17 mouse cellular contexts compared by ENCODE assay signal in the genomic region with DNA sequence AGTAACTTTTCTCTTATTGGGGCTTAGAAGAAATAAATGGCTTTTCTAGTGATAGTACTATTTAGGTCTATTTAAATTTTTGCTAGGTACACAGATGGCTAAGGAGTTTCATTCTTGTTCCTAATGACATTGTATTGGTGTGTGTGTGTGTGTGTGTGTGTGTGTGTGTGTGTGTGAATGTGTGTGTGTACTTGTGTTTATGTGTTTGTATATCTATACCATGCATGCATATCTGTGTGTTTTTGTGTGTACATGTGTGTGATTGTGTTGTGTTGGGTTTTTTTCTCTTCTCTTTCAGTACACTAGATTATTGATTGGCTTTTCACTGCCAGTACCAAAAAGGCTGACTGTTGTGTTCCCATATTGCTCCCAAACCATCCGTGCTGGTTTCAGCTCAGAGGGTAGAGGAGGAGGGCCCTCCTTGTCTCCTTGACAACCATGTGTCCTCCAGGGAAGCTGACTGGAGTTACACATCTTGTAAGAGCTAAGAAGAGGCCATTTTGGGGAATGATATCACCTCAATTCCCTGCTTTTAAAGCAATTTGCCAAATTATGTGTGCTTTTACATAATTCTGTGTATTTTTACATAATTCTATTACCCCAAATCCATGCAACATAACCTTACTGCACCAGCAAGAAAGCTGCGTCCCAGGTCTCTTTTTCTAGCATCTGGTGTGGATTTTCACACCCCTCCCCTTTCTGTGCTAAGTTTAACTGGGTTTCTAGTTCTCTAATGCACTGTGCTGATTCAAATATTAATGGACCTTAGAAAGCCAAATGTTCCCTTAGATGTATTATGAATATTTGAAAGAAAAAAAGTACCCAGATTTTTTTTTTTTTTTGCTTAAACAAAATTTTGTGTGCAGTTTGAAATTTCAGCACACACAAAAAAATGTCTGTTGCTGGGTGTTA.
DNase-seq lines count a peak whose midpoint lies in the region; ATAC-seq and TF ChIP-seq lines count a peak whose summit lies in the region.
"Had no signal": no experiment of that assay in that cellular context is flagged by ENCODE, and none has a peak within 500 bp of the region (broad histone marks: within the 10 kb centered on the region; RNA-seq: fewer than 3 reads in every experiment).

No protein-coding gene starts in this region.

- peak; percentile 55; the same call in 1 of the 2 replicates for ATAC-seq in embryonic facial prominence, embryonic 14.5 days (ENCODE audit: low read depth)
- ATAC-seq in hindbrain, postnatal 0 days, result peak; percentile 86
- peak; percentile 87 for ATAC-seq in neural tube, embryonic 14.5 days (ENCODE audit: low read depth)

- no peak overlapping the region for H3K4me3 ChIP-seq in embryonic facial prominence, embryonic 14.5 days (ENCODE audit: low read depth, low read length)
- no peak overlapping the region for H3K4me3 ChIP-seq in hindbrain, postnatal 0 days (ENCODE audit: low read length)
- no peak overlapping the region for H3K4me3 ChIP-seq in neural tube, embryonic 14.5 days (ENCODE audit: low read depth, low read length)
- no peak overlapping the region for H3K4me3 ChIP-seq in cerebellum, adult 2 months (replicated peaks; ENCODE audit: insufficient read depth, low read depth, low read length)
- H3K4me3 ChIP-seq: heart, embryonic 12.5 days; liver, embryonic 15.5 days; neural tube, embryonic 12.5 days had no signal

- H3K4me1 ChIP-seq in embryonic facial prominence, embryonic 14.5 days (ENCODE audit: control insufficient read depth, insufficient read depth, low read length), result 0 out of 2 replicates have a peak, but pooled peaks cover 4% of the 10 kb centered on the region
- no peaks in the 10 kb centered on the region; the same call in 1 of the 2 replicates for H3K4me1 ChIP-seq in hindbrain, postnatal 0 days (ENCODE audit: insufficient read depth, low read length)
- H3K4me1 ChIP-seq in neural tube, embryonic 14.5 days (ENCODE audit: control insufficient read depth, insufficient read depth, low read length), result no peaks in the 10 kb centered on the region
- no peaks in the 10 kb centered on the region for H3K4me1 ChIP-seq in cerebellum, adult 2 months (ENCODE audit: control insufficient read depth, insufficient read depth, low read length)
- H3K4me1 ChIP-seq: heart, embryonic 12.5 days; liver, embryonic 15.5 days; neural tube, embryonic 12.5 days had no signal

- no peak overlapping the region for H3K27ac ChIP-seq in embryonic facial prominence, embryonic 14.5 days (replicated peaks; ENCODE audit: low read depth, low read length)
- peak overlapping the region; percentile 48; the same call in 1 of the 2 replicates for H3K27ac ChIP-seq in hindbrain, postnatal 0 days
- 0 out of 2 replicates have a peak overlapping the region, but pooled peaks have one; percentile 4 for H3K27ac ChIP-seq in neural tube, embryonic 14.5 days (ENCODE audit: low read depth, low read length)
- no peak overlapping the region for H3K27ac ChIP-seq in cerebellum, adult 2 months (ENCODE audit: insufficient read depth, low read length)
- H3K27ac ChIP-seq: liver, embryonic 15.5 days; macrophage; neural tube, embryonic 12.5 days had no signal

- no peak overlapping the region for H3K4me2 ChIP-seq in embryonic facial prominence, embryonic 14.5 days (ENCODE audit: low read depth, low read length)
- no peak overlapping the region for H3K4me2 ChIP-seq in hindbrain, postnatal 0 days (ENCODE audit: low read depth, low read length)
- no peak overlapping the region for H3K4me2 ChIP-seq in neural tube, embryonic 14.5 days (ENCODE audit: low read depth, low read length)
- H3K4me2 ChIP-seq: heart, embryonic 12.5 days; liver, embryonic 15.5 days; neural tube, embryonic 12.5 days had no signal

- H3K36me3 ChIP-seq in embryonic facial prominence, embryonic 14.5 days (ENCODE audit: control insufficient read depth, insufficient read depth, low read length), result no peaks in the 10 kb centered on the region
- H3K36me3 ChIP-seq in hindbrain, postnatal 0 days (ENCODE audit: insufficient read depth, low read length), result no peaks in the 10 kb centered on the region
- H3K36me3 ChIP-seq in neural tube, embryonic 14.5 days (ENCODE audit: control insufficient read depth, insufficient read depth, low read length), result no peaks in the 10 kb centered on the region
- H3K36me3 ChIP-seq: heart, embryonic 12.5 days; liver, embryonic 15.5 days; neural tube, embryonic 12.5 days had no signal

- WGBS in embryonic facial prominence, embryonic 14.5 days, result 29% methylated on average over 2 of the region's 2 CpGs
- WGBS in hindbrain, postnatal 0 days, result 30% methylated on average over 2 of the region's 2 CpGs
- 38% methylated on average over 2 of the region's 2 CpGs for WGBS in neural tube, embryonic 14.5 days
- WGBS in cerebellum, adult 2 months, result 36% methylated on average over 2 of the region's 2 CpGs

- TF ChIP-seq POLR2A in cerebellum, adult 2 months (IDR thresholded peaks at IDR 0.05; ENCODE audit: borderline replicate concordance, insufficient read depth, low read length), result no peak

- DNase-seq in left cerebral cortex, postnatal 14 days (ENCODE audit: low spot score in 2 of 2), result peak; percentile 14 to 42
- no peak for DNase-seq in left cerebral cortex, adult 8-10 months (ENCODE audit: low spot score in 2 of 2)
- DNase-seq in embryonic facial prominence, embryonic 14.5 days (ENCODE audit: low spot score), result peak; percentile 10
- peak; percentile 61 for DNase-seq in hindbrain, postnatal 0 days (ENCODE audit: low spot score)
- DNase-seq in gastrocnemius, adult 8-10 months (ENCODE audit: low spot score in 2 of 2), result no peak
- no peak for DNase-seq in spleen, adult 18-20 months
- no peak for DNase-seq in cerebellum, adult 2 months
- DNase-seq: adrenal gland, postnatal 25 days; cerebellum, adult 8-10 months; gastrocnemius, postnatal 10 days; kidney, postnatal 36 days; right cerebral cortex, postnatal 4 days had no signal

- intact Hi-C loops in left cerebral cortex, postnatal 14 days (cut with DNase I), result no loop called here

- no peak overlapping the region for H3K9ac ChIP-seq in embryonic facial prominence, embryonic 14.5 days (ENCODE audit: low read depth, low read length)
- H3K9ac ChIP-seq in hindbrain, postnatal 0 days (replicated peaks; ENCODE audit: low read length), result no peak overlapping the region
- H3K9ac ChIP-seq in neural tube, embryonic 14.5 days (replicated peaks; ENCODE audit: low read depth, low read length), result no peak overlapping the region
- H3K9ac ChIP-seq: heart, embryonic 12.5 days; liver, embryonic 15.5 days; neural tube, embryonic 12.5 days had no signal

- H3K27me3 ChIP-seq in embryonic facial prominence, embryonic 14.5 days (replicated peaks; ENCODE audit: control insufficient read depth, insufficient read depth, low read length), result no peaks in the 10 kb centered on the region
- H3K27me3 ChIP-seq in hindbrain, postnatal 0 days (ENCODE audit: insufficient read depth, low read length), result no peaks in the 10 kb centered on the region
- H3K27me3 ChIP-seq in neural tube, embryonic 14.5 days (ENCODE audit: control insufficient read depth, insufficient read depth, low read length), result no peaks in the 10 kb centered on the region
- H3K27me3 ChIP-seq in cerebellum, adult 2 months (ENCODE audit: control insufficient read depth, insufficient read depth, low read length), result no peaks in the 10 kb centered on the region
- H3K27me3 ChIP-seq: heart, embryonic 12.5 days; liver, embryonic 15.5 days; neural tube, embryonic 12.5 days had no signal

- TF ChIP-seq CTCF in hindbrain, postnatal 0 days (IDR thresholded peaks at IDR 0.05; ENCODE audit: low read depth), result no peak
- no peak for TF ChIP-seq CTCF in cerebellum, adult 2 months (IDR thresholded peaks at IDR 0.05; ENCODE audit: borderline replicate concordance, insufficient read depth, low read depth, low read length)

- H3K9me3 ChIP-seq in embryonic facial prominence, embryonic 14.5 days (ENCODE audit: control insufficient read depth, low read length), result no peaks in the 10 kb centered on the region
- no peaks in the 10 kb centered on the region for H3K9me3 ChIP-seq in hindbrain, postnatal 0 days (ENCODE audit: low read length)
- H3K9me3 ChIP-seq in neural tube, embryonic 14.5 days (ENCODE audit: control insufficient read depth, low read length), result no peaks in the 10 kb centered on the region
- H3K9me3 ChIP-seq: heart, embryonic 12.5 days; liver, embryonic 15.5 days; neural tube, embryonic 12.5 days had no signal

Comparison
In these comparisons a context has a peak if more than half of its experiments do, and no peak if none do; other contexts are left out.
1. DNase-seq: peak in left cerebral cortex, postnatal 14 days (2 of 2), embryonic facial prominence, embryonic 14.5 days (single experiment) and hindbrain, postnatal 0 days (single experiment); none in left cerebral cortex, adult 8-10 months (0 of 2), gastrocnemius, adult 8-10 months (0 of 2), spleen, adult 18-20 months (0 of 2) and cerebellum, adult 2 months (0 of 2).
2. H3K27ac ChIP-seq: peak in hindbrain, postnatal 0 days (single experiment) and neural tube, embryonic 14.5 days (single experiment); none in embryonic facial prominence, embryonic 14.5 days (single experiment) and cerebellum, adult 2 months (single experiment).
3. Peak in every context shown above with its lines, with median percentiles within 50 percentile points of each other: ATAC-seq.